Mouse (Mus musculus) embryo, embryonic 9.5 days (tissue): Measurements from ENCODE around the gene Gm21863.
"Not testable (repeated sequence)": the region's sequence is repeated elsewhere in the genome, so short reads cannot be mapped to it uniquely, and the experiment has no call there.

Experiments
- DNase-seq: peaks from one replicate; pipeline ENCODE4 v3.0.0-alpha.2; 2017; ENCODE audit errors: extremely low spot score

Gm21863 gene

DNA sequence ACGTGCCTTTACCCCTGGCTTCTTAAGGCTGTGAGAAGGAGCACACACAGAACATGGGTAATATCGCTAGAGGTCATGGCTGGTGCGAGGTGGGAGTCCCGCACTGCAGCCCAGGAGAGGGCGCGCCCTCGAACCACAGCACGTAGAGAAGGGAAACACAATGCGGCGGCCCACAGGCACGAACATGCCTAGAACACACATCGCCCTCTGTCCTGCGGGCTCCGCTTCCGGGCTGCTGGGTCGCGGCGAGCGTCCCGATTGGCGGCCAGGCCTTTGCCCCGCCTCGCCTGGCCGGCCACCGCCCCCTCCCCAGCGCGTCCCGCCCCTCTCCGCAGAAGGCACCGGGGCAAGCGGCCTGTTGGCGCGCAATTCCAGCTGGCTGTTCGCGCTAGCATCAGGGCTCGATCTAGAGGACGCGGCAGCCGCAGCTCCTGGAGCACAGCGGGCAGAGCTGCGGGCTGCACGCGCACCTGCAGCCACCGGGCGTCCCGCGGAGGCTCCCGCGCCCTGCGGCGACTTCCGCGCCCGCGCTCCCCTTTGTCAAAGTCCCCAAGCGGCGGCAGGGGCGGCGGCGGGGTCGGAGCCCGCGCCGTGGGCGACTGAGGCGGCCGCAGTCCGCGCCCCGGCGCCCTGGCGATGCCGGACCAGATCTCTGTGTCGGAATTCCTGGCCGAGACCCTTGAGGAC is at the start of gene Gm21863:
Gene Gm21863 (plus strand): TSS at position 637 of the 687 bp plus-strand sequence.
- not testable (repeated sequence) for DNase-seq

DNA sequence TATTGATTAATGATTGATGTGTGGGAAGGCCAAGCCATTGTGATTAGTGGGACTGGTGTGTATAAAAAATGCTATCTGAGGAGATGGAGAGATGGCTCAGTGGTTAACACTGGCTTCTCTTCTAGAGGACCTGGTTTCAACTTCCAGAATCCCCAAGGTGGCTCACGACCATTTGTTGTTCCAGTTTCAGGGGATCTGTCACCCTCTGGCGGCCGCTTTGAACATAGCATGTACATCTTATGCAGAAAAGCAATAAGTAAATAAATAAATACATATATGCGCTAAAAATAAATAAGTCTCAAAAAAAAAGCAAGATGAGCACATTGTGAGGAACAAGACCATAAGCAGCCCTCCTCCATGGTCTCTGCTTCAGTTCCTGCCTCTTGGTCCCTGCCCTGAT is 26.3 kb upstream of the Gm21863 start:
- not testable (repeated sequence) for DNase-seq
